Comparison of ENCODE assay signal across 8 mouse cellular contexts in the genomic region with DNA sequence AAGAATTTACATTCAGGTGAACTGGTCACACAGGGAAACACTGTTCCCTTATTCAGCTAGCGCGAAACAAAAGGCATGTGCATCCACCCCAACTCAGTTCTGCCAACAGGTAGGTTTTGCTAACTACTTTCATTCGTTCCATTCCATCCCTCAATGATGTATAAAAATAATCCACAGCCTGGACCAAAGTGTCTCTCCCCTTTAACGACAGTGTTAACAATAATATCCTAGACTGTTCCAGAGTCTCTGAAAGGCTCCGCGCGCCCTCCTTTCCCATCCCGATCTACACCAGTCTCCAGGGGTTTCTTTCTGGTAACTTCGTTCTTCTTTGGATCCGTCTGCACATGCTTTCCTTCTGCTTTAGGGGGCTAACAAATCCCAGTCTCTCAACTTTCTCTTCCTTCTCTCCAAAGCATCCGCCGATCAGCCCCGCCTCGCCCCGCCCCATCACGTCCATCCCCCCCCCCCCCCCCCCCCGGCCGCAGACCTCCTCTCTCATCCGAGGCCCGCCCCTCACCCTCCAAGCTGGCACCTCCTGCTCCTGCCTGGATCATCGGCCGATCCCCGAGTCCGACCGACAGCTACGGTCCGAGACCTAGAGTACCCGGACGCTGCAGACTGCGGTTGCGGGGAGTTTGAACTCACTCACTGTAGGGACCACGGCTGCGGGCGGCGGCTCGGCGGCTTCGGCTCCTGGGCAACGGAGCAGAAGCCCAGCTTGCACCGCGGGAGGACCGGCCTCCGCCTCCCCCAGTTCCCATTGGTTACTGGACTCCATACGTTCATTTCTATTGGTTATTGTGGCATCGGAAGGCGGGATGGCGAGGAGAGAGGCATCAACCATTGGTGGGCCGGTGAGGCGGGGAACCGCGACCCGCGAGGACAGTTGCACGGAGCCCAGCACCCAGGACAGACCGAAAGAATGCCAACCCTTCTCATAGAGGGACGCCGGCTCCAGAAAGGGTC. TPM values are rescaled to one million over a fixed set of nuclear protein-coding genes. Genes with fewer than 3 reads are reported as not detected.
DNase-seq lines count a peak whose midpoint lies in the region; TF ChIP-seq lines count a peak whose summit lies in the region.

A gene (minus strand): TSS at position 736 of the 966 bp plus-strand sequence.

- peak within 1 kb of the TSS; percentile 80; the same call in 1 of the 2 replicates for H3K27ac ChIP-seq in left cerebral cortex, adult 2 months
- peak within 1 kb of the TSS; percentile 24 for H3K27ac ChIP-seq in macrophage

- TF ChIP-seq CTCF in left cerebral cortex, adult 2 months (IDR thresholded peaks at IDR 0.05) = no peak

- DNase-seq in adrenal gland, adult 18-20 months (ENCODE audit: low spot score in 2 of 2) = peak; percentile 82 to 88
- DNase-seq in embryo, embryonic 10.5 days (ENCODE audit: low spot score) = peak; percentile 97
- DNase-seq in gastrocnemius, postnatal 10 days = peak; percentile 85
- DNase-seq in hindlimb bud, embryonic 11.5 days (ENCODE audit: extremely low spot score, low read depth, low spot score) = peak; percentile 85
- DNase-seq in left cerebral cortex, adult 2 months (ENCODE audit: extremely low spot score in 1 of 2, low spot score in 2 of 2) = peak; percentile 94 to 95
- DNase-seq in retina, postnatal 7 days (ENCODE audit: low read depth, low spot score) = peak; percentile 93
- peak; percentile 82 to 91 for DNase-seq in urinary bladder, adult 18-20 months (ENCODE audit: low spot score in 2 of 2)

- no peaks in the 10 kb centered on the region for H3K36me3 ChIP-seq in macrophage (ENCODE audit: inconsistent target)

- intact Hi-C loops in left cerebral cortex, adult 2 months (cut with DNase I) = loop anchor here (5.0 kb wide), 2 partner anchors 107 to 468 kb away; a partner anchor contains a TSS

- 4% methylated on average over 49 of the region's 57 CpGs for WGBS in macrophage (ENCODE audit: missing documents)

- peak within 1 kb of the TSS; percentile 71 for H3K4me3 ChIP-seq in left cerebral cortex, adult 2 months
- peak within 1 kb of the TSS; percentile 60 for H3K4me3 ChIP-seq in macrophage (ENCODE audit: inconsistent target)

- H3K79me2 ChIP-seq in macrophage (ENCODE audit: inconsistent target) = no peaks in the 10 kb centered on the region

RNA-seq across cellular contexts. Expression of the gene that starts here (rescaled TPM):
- total RNA-seq in adrenal gland, adult 18-20 months (2021) = 1 to 10 TPM; 3.4 to 4.6 TPM
- 1 to 10 TPM; 4.8 to 4.9 TPM for total RNA-seq in gastrocnemius, postnatal 10 days (2021)
- total RNA-seq in left cerebral cortex, adult 2 months (2021) = 10 to 100 TPM; 19.6 to 20.2 TPM
- total RNA-seq in macrophage (2018; cell fraction: chromatin; rRNA removed) = 10 to 100 TPM in 18 of 26 experiments, 1 to 10 TPM in 8; 5.9 to 23.6 (median 12.1) TPM
- total RNA-seq in macrophage (2018; cell fraction: cytosol; rRNA removed) = 1 to 10 TPM; 1.7 to 4.3 (median 2.5) TPM
- 10 to 100 TPM in 4 of 26 experiments, 1 to 10 TPM in 22; 2.2 to 14.5 (median 5.3) TPM for total RNA-seq in macrophage (2018; cell fraction: nucleus; rRNA removed)
- polyA plus RNA-seq in macrophage (2018) = 1.9 to 3.9 TPM (median 2.0 TPM) in 3 replicates

Comparison
In these comparisons a context has a peak if more than half of its experiments do, and no peak if none do; other contexts are left out.
1. Peak in every context shown above with its lines: DNase-seq, H3K4me3 ChIP-seq and H3K27ac ChIP-seq.